Mouse (Mus musculus) testis, adult 2 months (tissue): ENCODE measurements at regions not wholly inside any gene's neighbourhood (a gene's known extent, or its start where the extent isn't known, plus 50 kb on each side); places are given as distances from the start of the nearest gene placed in this dataset.

Experiments used
- H3K27ac ChIP-seq: fragments of 200-500 bp; 2 replicates; pipeline ENCODE4 v1.5.1; 2012; ENCODE audit warnings: low read depth, low read length; ENCODE audit not compliant: control insufficient read depth, insufficient read depth
- H3K27me3 ChIP-seq: fragments of 200-500 bp; 2 replicates; pipeline ENCODE4 v1.6.1; 2012; ENCODE audit warnings: mild to moderate bottlenecking, low read length, moderate library complexity; ENCODE audit not compliant: control insufficient read depth, insufficient read depth
- H3K36me3 ChIP-seq: fragments of 200-500 bp; 2 replicates; pipeline ENCODE4 v1.6.1; 2012; ENCODE audit warnings: mild to moderate bottlenecking, low read length; ENCODE audit not compliant: control insufficient read depth, insufficient read depth
- H3K4me1 ChIP-seq: fragments of 200-500 bp; 2 replicates; pipeline ENCODE4 v1.6.1; 2012; ENCODE audit warnings: low read length; ENCODE audit not compliant: control insufficient read depth, insufficient read depth
- H3K4me3 ChIP-seq: fragments of 200-500 bp; 2 replicates; pipeline ENCODE4 v1.5.1; 2012; ENCODE audit warnings: low read depth, mild to moderate bottlenecking, low read length, moderate library complexity, mixed read lengths; ENCODE audit not compliant: control insufficient read depth
- CTCF ChIP-seq: fragments of 200-500 bp; IDR thresholded peaks from 2 replicates; pipeline ENCODE4 v1.5.1; 2012; ENCODE audit warnings: low read depth, mild to moderate bottlenecking, inconsistent platforms, low read length, moderate library complexity; ENCODE audit not compliant: control insufficient read depth, insufficient read depth, insufficient replicate concordance
- POLR2A ChIP-seq: fragments of 200-500 bp; IDR thresholded peaks from 2 replicates; pipeline ENCODE4 v1.6.1; 2012; ENCODE audit warnings: low read depth, mild to moderate bottlenecking, inconsistent platforms, low read length, moderate library complexity; ENCODE audit not compliant: control insufficient read depth

- Histone ChIP-seq H3K27ac (no peak overlapping the region), H3K36me3 (no peaks in the 10 kb centered on the region), H3K4me1 (no peaks in the 10 kb centered on the region), H3K27me3 (no peaks in the 10 kb centered on the region), H3K4me3 (no peak overlapping the region)
- TF ChIP-seq CTCF (no peak), POLR2A (no peak)
Measured at GRCm38 (mm10) chr17:52084455-52084854, 251.4 kb upstream of the Satb1 start.

GRCm38 (mm10) chr17:52079316-52079715, 246.2 kb upstream of the Satb1 start:
- no peaks in the 10 kb centered on the region for H3K36me3 ChIP-seq
- no peak overlapping the region for H3K4me3 ChIP-seq
- no peaks in the 10 kb centered on the region for H3K4me1 ChIP-seq
- no peak for TF ChIP-seq POLR2A
- no peak for TF ChIP-seq CTCF
- H3K27me3 ChIP-seq, result no peaks in the 10 kb centered on the region
- no peak overlapping the region for H3K27ac ChIP-seq

GRCm38 (mm10) chr17:52078496-52078895, 245.4 kb upstream of the Satb1 start:
- no peaks in the 10 kb centered on the region for H3K36me3 ChIP-seq
- H3K27ac ChIP-seq, result no peak overlapping the region
- H3K4me3 ChIP-seq, result no peak overlapping the region
- TF ChIP-seq CTCF (no peak), POLR2A (no peak)
- H3K27me3 ChIP-seq, result no peaks in the 10 kb centered on the region
- H3K4me1 ChIP-seq, result no peaks in the 10 kb centered on the region

GRCm38 (mm10) chr17:52077951-52078350, 244.9 kb upstream of the Satb1 start:
- H3K27ac ChIP-seq, result no peak overlapping the region
- no peaks in the 10 kb centered on the region for H3K4me1 ChIP-seq
- H3K36me3 ChIP-seq, result no peaks in the 10 kb centered on the region
- TF ChIP-seq CTCF, result no peak
- no peak for TF ChIP-seq POLR2A
- H3K4me3 ChIP-seq, result no peak overlapping the region
- no peaks in the 10 kb centered on the region for H3K27me3 ChIP-seq

- Histone ChIP-seq H3K4me1 (no peaks in the 10 kb centered on the region), H3K27me3 (no peaks in the 10 kb centered on the region), H3K36me3 (no peaks in the 10 kb centered on the region), H3K4me3 (no peak overlapping the region), H3K27ac (no peak overlapping the region)
- TF ChIP-seq CTCF (no peak), POLR2A (no peak)
Measured at GRCm38 (mm10) chr17:52076746-52077145, 243.7 kb upstream of the Satb1 start.

GRCm38 (mm10) chr17:52067721-52068120, 234.6 kb upstream of the Satb1 start:
- Histone ChIP-seq H3K4me1 (no peaks in the 10 kb centered on the region), H3K27ac (no peak overlapping the region), H3K4me3 (no peak overlapping the region), H3K27me3 (no peaks in the 10 kb centered on the region), H3K36me3 (no peaks in the 10 kb centered on the region)
- TF ChIP-seq POLR2A (no peak), CTCF (no peak)

DNA sequence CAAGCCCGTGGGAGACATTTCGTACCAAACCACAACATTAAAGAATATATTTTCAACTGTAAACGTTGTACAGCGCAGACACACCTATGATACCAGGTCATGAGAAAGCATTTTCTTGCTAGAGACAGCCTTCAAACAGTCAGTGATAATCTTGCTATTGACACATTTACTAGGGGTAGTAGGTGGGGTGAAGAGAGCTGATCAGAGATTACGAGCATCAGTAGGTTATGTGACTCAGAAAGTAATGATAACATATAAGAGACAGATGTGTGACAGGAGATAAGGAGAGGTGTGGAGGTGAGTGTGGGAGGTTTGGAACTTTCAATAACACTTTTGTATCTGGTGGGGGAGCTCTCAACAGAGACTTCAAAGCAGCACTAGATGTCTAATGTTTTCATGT, 231.5 kb upstream of the Satb1 start:
- H3K4me3 ChIP-seq, result no peak overlapping the region
- H3K4me1 ChIP-seq, result no peaks in the 10 kb centered on the region
- H3K27me3 ChIP-seq, result no peaks in the 10 kb centered on the region
- no peaks in the 10 kb centered on the region for H3K36me3 ChIP-seq
- no peak for TF ChIP-seq POLR2A
- TF ChIP-seq CTCF, result no peak
- no peak overlapping the region for H3K27ac ChIP-seq

DNA sequence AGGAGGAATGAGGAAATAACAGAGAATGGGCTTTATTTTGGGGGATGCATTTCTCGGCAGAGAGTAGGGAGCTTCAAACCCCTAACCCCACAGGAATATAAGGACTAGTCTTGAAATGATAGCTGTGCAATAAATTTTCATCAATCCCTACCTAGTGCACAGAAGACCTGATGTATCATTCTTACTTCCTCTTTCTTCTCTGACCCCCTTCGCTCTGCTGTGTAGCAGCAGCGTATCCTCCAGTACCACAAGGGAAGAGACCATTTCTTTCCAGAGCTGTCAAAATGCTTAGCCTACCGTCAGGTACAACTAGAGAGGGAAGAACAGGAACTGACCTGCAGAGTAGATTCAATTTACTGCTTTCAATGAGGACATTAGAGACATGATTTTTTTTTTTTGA, 230.0 kb upstream of the Satb1 start:
- TF ChIP-seq POLR2A, result no peak
- TF ChIP-seq CTCF, result no peak
- H3K36me3 ChIP-seq, result no peaks in the 10 kb centered on the region

More for the DNA sequence above, 230.0 kb upstream of the Satb1 start:
- no peak overlapping the region for H3K27ac ChIP-seq
- no peaks in the 10 kb centered on the region for H3K4me1 ChIP-seq
- no peaks in the 10 kb centered on the region for H3K27me3 ChIP-seq
- H3K4me3 ChIP-seq, result no peak overlapping the region
